Mouse (Mus musculus) stomach, postnatal 0 days (tissue): Measurements from ENCODE around the gene Rtbdn.

Source experiments
- CTCF ChIP-seq: IDR thresholded peaks from 2 replicates; pipeline ENCODE4 v1.5.1; 2016; ENCODE audit warnings: antibody characterized with exemption, low read depth, mild to moderate bottlenecking, moderate library complexity
- EP300 ChIP-seq: optimal IDR thresholded peaks from 2 replicates; pipeline ENCODE3; 2016; ENCODE audit warnings: antibody characterized with exemption

DNA sequence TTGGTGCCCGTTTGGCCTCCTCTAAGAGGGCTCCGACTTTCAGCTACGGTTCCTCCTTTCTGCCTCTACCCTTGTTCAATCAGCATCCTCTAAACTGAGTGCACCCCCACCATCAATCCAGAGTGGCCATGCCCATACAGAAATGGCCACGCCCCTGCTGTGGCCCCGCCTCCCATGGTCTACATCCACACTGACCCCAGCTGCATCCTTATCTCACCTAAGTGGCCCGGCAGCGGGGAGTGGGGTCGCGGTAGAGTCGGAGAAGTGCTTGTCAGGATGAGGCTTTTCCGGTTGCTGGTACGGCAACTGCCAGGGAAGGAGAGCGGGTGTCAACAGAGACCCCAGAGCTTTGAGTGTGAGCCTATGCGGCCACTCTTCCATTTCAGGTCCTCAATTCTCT lies 11.3 kb upstream of the Rtbdn start:
- no peak for TF ChIP-seq CTCF
- TF ChIP-seq EP300: no peak
